Mouse (Mus musculus) gastrocnemius, postnatal 10 days (tissue): ENCODE measurements around the gene Cd302. TPM values are rescaled to one million over a fixed set of nuclear protein-coding genes. Genes with fewer than 3 reads are reported as not detected.

Experiments
- total RNA-seq, 2 experiments: library from RNA; stranded (reverse); gene quantifications; 2 replicates each; pipeline ENCODE4 v1.2.3; 2021

Gene Cd302
- total RNA-seq, 2 experiments from 2014 or later, result 15.1 to 18.5 TPM

Other genes with a start within 250 kb of the Cd302 start
- 10 to 100 TPM; 35.1 to 51.4 TPM for gene Baz2b, start 74.6 kb downstream of the Cd302 start, total RNA-seq
- 10 to 100 TPM; 32.1 to 40.5 TPM for gene March7, start 74.6 kb downstream of the Cd302 start, total RNA-seq
- gene Ly75, start 98.8 kb upstream of the Cd302 start, total RNA-seq, result under 1 TPM; 0.09 to 0.25 TPM